Mouse (Mus musculus): ENCODE measurements around the gene Pdss1. TPM values are rescaled to one million over a fixed set of nuclear protein-coding genes. Genes with fewer than 3 reads are reported as not detected.

Gene Pdss1
- polyA plus RNA-seq (2017; shearing (Covaris generic)), result 8.5 TPM

GRCm38 (mm10) chr2:22895282-22896273 lies at the start of gene Pdss1:
Gene Pdss1 (plus strand): TSS chr2:22895522.

Other genes with a start within 250 kb of the Pdss1 start
- gene Apbb1ip, start 121.4 kb upstream of the Pdss1 start, polyA plus RNA-seq (2017; shearing (Covaris generic)), result 133 TPM
- 176 TPM for gene Abi1, start 144.7 kb downstream of the Pdss1 start, polyA plus RNA-seq (2017; shearing (Covaris generic))
- 69.0 TPM for gene Acbd5, start 172.6 kb downstream of the Pdss1 start, polyA plus RNA-seq (2017; shearing (Covaris generic))